Mouse (Mus musculus) liver, embryonic 12.5 days (tissue): ENCODE measurements around the gene Zfp775. TPM values are rescaled to one million over a fixed set of nuclear protein-coding genes. Genes with fewer than 3 reads are reported as not detected.
A peak's percentile ranks its signal among the peaks of the same experiment; 100 is the strongest.

Experiments used
- ATAC-seq: fragments of 200-750 bp; cut with Nextera tagmentation; 2 replicates; pipeline ENCODE4 v1.8.0; 2017; ENCODE audit warnings: moderate number of reproducible peaks, mild to moderate bottlenecking, moderate library complexity
- H3K27ac ChIP-seq: fragments of 300-500 bp; sonication (generic); 2 replicates; pipeline ENCODE4 v1.5.1; 2016; ENCODE audit warnings: mild to moderate bottlenecking
- H3K27me3 ChIP-seq: fragments of 300-500 bp; sonication (generic); replicated peaks from 2 replicates; pipeline ENCODE4 v1.6.1; 2016; ENCODE audit warnings: mild to moderate bottlenecking, moderate library complexity
- H3K36me3 ChIP-seq: fragments of 300-500 bp; sonication (generic); 2 replicates; pipeline ENCODE4 v1.6.1; 2016; ENCODE audit warnings: mild to moderate bottlenecking, moderate library complexity
- H3K4me1 ChIP-seq: fragments of 300-500 bp; sonication (generic); 2 replicates; pipeline ENCODE4 v1.6.1; 2016
- H3K4me2 ChIP-seq: fragments of 300-500 bp; sonication (generic); 2 replicates; pipeline ENCODE4 v1.6.1; 2016; ENCODE audit warnings: mild to moderate bottlenecking, moderate library complexity
- H3K4me3 ChIP-seq: fragments of 300-500 bp; sonication (generic); 2 replicates; pipeline ENCODE4 v1.5.1; 2016; ENCODE audit warnings: mild to moderate bottlenecking, moderate library complexity
- H3K9ac ChIP-seq: fragments of 300-500 bp; sonication (generic); 2 replicates; pipeline ENCODE4 v1.6.1; 2016; ENCODE audit warnings: mild to moderate bottlenecking, moderate library complexity
- H3K9me3 ChIP-seq: fragments of 300-500 bp; sonication (generic); replicated peaks from 2 replicates; pipeline ENCODE4 v1.6.1; 2016; ENCODE audit warnings: mild to moderate bottlenecking, moderate library complexity
- WGBS: fragments of 180-500 bp; shearing (Covaris S2); methylation state at CpG from one replicate; pipeline ENCODE4 v1.1.7; 2016; ENCODE audit not compliant: insufficient replicate concordance; 5-methylcytosine and 5-hydroxymethylcytosine counted together
- polyA plus RNA-seq: library from polyadenylated mRNA; unstranded; fragments of >200 nt; fragmentation: Nextera tagmentation; extraction: Ambion mirVana; gene quantifications from 2 replicates; pipeline ENCODE4 v1.2.1, GENCODE M21; 2016

Gene Zfp775
- polyA plus RNA-seq, 1 experiment from 2014 or later, result 2.2 TPM

- peaks cover 25% of the 10 kb centered on the region for H3K4me1 ChIP-seq
- no peak overlapping the region for H3K4me2 ChIP-seq
- no peak overlapping the region for H3K4me3 ChIP-seq
- H3K27me3 ChIP-seq, result no peaks in the 10 kb centered on the region
- H3K36me3 ChIP-seq, result peaks cover 14% of the 10 kb centered on the region
- WGBS, result 73% methylated on average over 6 of the region's 6 CpGs
- peaks cover 2% of the 10 kb centered on the region; the same call in 1 of the 2 replicates for H3K9me3 ChIP-seq
- no peak overlapping the region for H3K9ac ChIP-seq
- ATAC-seq, result no peak
- H3K27ac ChIP-seq, result no peak overlapping the region
Measured at GRCm38 (mm10) chr6:48591871-48592270, 10.0 kb upstream of the Zfp775 start.

DNA sequence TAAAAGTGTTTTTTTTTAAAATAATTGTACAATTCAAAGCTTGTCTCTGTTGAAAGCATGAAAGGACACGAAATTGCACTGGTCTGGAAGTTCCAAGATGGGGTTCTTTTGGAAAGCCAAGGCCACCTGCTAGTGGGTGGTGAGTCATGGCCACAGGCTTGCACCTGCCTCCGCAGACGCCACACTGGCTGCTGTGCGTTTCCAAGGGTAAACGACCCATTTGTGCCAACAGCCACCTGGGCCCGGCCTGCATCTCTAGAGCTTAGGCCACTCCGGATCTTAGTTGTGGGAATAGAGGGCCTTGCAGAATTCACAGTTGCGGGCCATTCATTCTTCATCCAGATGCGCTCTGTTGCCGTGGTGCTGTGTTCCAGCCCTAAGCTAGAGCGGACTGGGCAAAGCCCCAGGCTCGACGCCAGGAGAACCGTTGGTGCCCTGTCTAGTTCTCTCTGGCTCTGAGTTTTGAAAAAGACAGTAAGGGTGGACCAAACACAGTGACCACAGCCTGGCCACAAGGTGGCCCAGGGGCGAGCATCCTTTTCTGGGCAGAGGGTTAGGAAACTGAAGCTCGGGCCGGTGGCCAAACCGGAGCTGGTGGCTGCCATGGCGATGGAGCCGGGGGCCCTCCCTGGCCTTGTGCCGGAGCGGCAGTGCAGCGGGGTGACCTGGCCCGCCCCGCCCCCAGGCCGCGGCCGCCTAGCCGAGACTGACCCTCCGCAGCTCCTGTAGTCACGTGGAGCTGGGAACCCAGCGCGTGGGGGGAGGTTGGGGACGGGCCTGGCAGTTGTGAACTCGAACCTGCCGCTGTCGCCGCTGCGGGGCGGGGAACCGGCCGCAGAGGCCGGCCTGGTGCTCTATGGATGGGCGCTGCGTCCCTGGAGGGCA is 8.5 kb upstream of the Zfp775 start, which contains the start of the genes Repin1 and Gm44965:
Repin1 (plus strand) TSS at position 726 of the 885 bp plus-strand sequence.
Gm44965 (plus strand) TSS at position 784 of the 885 bp plus-strand sequence.
- ATAC-seq, result peak; percentile 77
- peaks cover 25% of the 10 kb centered on the region for H3K4me1 ChIP-seq

DNA sequence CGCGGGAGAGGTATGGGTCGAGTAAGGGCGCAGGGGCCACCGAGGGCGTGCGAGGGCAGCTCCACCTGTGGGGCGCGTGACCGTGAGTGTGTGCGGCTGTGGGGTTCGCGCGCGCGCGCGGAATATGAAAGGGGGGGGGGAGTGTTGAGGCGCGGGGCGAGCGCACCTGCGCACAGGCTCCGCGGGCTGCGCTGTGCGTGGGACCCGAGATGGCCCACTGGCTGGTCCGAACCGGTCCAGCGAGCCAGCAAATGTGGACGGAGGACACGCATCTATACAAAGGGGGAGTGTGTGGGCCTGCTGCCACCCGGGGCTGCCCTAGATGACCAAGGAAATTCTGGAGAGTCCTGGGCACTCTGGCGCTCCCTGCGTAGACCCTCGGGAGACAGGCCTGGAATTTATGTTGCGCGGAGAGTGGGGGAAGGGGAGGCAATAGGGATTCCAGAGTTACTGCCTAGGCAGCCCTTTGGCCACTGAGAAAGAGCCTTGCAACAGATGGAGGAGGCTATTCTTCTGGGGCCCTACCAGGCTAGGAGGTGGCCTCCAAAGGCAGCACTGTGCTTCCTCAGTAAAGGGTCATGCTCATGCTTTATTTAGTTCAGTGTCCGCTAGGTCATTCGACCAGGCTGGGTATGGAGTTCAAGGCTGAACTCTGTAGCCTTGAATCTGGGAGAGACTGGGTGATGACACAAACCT is 7.7 kb upstream of the Zfp775 start:
- Histone ChIP-seq H3K4me1 (peaks cover 25% of the 10 kb centered on the region), H3K4me3 (peak overlapping the region; percentile 68), H3K4me2 (peak overlapping the region; percentile 85), H3K27me3 (no peaks in the 10 kb centered on the region), H3K36me3 (peaks cover 37% of the 10 kb centered on the region), H3K9ac (peak overlapping the region; percentile 77), H3K27ac (peak overlapping the region; percentile 65), H3K9me3 (peaks cover 7% of the 10 kb centered on the region; the same call in 1 of the 2 replicates)
- WGBS, result 6% methylated on average over 40 of the region's 41 CpGs
- ATAC-seq, result peak; percentile 13

More for the DNA sequence above, 8.5 kb upstream of the Zfp775 start, which contains the start of the genes Repin1 and Gm44965:
- peak within 1 kb of the TSS; percentile 68 for H3K4me3 ChIP-seq
- peak within 1 kb of the TSS; percentile 67 for H3K27ac ChIP-seq
- peaks cover 7% of the 10 kb centered on the region; the same call in 1 of the 2 replicates for H3K9me3 ChIP-seq
- no peaks in the 10 kb centered on the region for H3K27me3 ChIP-seq
- 10% methylated on average over 45 of the region's 45 CpGs for WGBS
- H3K4me2 ChIP-seq, result peak within 1 kb of the TSS; percentile 85
- peak within 1 kb of the TSS; percentile 77 for H3K9ac ChIP-seq
- H3K36me3 ChIP-seq, result peaks cover 29% of the 10 kb centered on the region

GRCm38 (mm10) chr6:48595278-48595677 is 6.6 kb upstream of the Zfp775 start:
- Histone ChIP-seq H3K27me3 (no peaks in the 10 kb centered on the region), H3K4me1 (peaks cover 25% of the 10 kb centered on the region), H3K4me3 (peak overlapping the region; percentile 68; the same call in 1 of the 2 replicates), H3K27ac (no peak overlapping the region), H3K4me2 (peak overlapping the region; percentile 85), H3K36me3 (peaks cover 46% of the 10 kb centered on the region), H3K9ac (no peak overlapping the region), H3K9me3 (peaks cover 7% of the 10 kb centered on the region; the same call in 1 of the 2 replicates)
- no peak for ATAC-seq
- 46% methylated on average over 1 of the region's 1 CpGs for WGBS

- H3K27ac ChIP-seq, result no peak overlapping the region
- H3K4me3 ChIP-seq, result no peak overlapping the region
- 92% methylated on average over 45 of the region's 45 CpGs for WGBS
- H3K4me1 ChIP-seq, result peaks cover 36% of the 10 kb centered on the region
- peaks cover 46% of the 10 kb centered on the region for H3K36me3 ChIP-seq
- H3K9ac ChIP-seq, result no peak overlapping the region
- H3K27me3 ChIP-seq, result no peaks in the 10 kb centered on the region
- peaks cover 7% of the 10 kb centered on the region; the same call in 1 of the 2 replicates for H3K9me3 ChIP-seq
- H3K4me2 ChIP-seq, result no peak overlapping the region
- ATAC-seq, result no peak
Measured at GRCm38 (mm10) chr6:48596545-48597232, 5.2 kb upstream of the Zfp775 start.

GRCm38 (mm10) chr6:48597233-48597625 is 4.6 kb upstream of the Zfp775 start:
- no peaks in the 10 kb centered on the region for H3K27me3 ChIP-seq
- H3K4me3 ChIP-seq, result no peak overlapping the region
- H3K4me2 ChIP-seq, result no peak overlapping the region
- no peak overlapping the region for H3K27ac ChIP-seq
- WGBS, result 92% methylated on average over 27 of the region's 27 CpGs
- peaks cover 38% of the 10 kb centered on the region for H3K4me1 ChIP-seq
- H3K9ac ChIP-seq, result no peak overlapping the region
- peaks cover 46% of the 10 kb centered on the region for H3K36me3 ChIP-seq
- H3K9me3 ChIP-seq, result peaks cover 7% of the 10 kb centered on the region; the same call in 1 of the 2 replicates
- ATAC-seq, result no peak

DNA sequence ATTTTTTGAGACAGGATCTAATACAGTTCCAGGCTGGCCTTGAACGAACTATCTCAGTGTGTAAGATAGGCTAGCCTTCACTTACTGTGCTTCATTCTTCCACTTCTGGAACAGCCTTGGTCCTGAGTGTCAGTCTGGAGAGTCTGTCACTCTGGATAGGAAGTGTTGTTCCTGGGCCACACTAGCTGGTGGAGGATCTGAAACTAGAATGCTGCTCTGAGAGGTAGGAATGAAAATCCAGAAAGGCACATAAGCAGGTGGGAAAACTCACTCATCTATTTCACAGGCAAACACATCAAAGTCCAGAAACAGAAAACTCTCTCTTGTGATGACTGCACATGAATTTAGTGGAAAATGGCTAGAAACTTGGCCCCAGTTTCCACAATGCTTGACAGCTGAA is 1.3 kb upstream of the Zfp775 start:
- Histone ChIP-seq H3K27ac (no peak overlapping the region), H3K4me2 (peak overlapping the region; percentile 96; the same call in 1 of the 2 replicates), H3K27me3 (no peaks in the 10 kb centered on the region), H3K4me1 (peaks cover 22% of the 10 kb centered on the region), H3K36me3 (peaks cover 45% of the 10 kb centered on the region), H3K9ac (no peak overlapping the region), H3K4me3 (0 out of 2 replicates have a peak overlapping the region, but pooled peaks have one; percentile 71), H3K9me3 (peaks cover 7% of the 10 kb centered on the region; the same call in 1 of the 2 replicates)
- ATAC-seq, result no peak
- 69% methylated on average over 1 of the region's 1 CpGs for WGBS

GRCm38 (mm10) chr6:48602080-48602741 is 348 bp downstream of the Zfp775 start:
- peak overlapping the region; percentile 71 for H3K4me3 ChIP-seq
- H3K4me1 ChIP-seq, result peaks cover 22% of the 10 kb centered on the region
- peak overlapping the region; percentile 96 for H3K4me2 ChIP-seq
- ATAC-seq, result peak; percentile 73
- peak overlapping the region; percentile 69 for H3K27ac ChIP-seq
- H3K9ac ChIP-seq, result peak overlapping the region; percentile 75
- H3K9me3 ChIP-seq, result 0 out of 2 replicates have a peak, but pooled peaks cover 2% of the 10 kb centered on the region
- H3K27me3 ChIP-seq, result no peaks in the 10 kb centered on the region
- peaks cover 29% of the 10 kb centered on the region for H3K36me3 ChIP-seq
- WGBS, result 2% methylated on average over 28 of the region's 28 CpGs

- Histone ChIP-seq H3K4me1 (peaks cover 7% of the 10 kb centered on the region; the same call in 1 of the 2 replicates), H3K36me3 (no peaks in the 10 kb centered on the region), H3K27ac (no peak overlapping the region), H3K4me2 (no peak overlapping the region), H3K27me3 (no peaks in the 10 kb centered on the region), H3K9ac (no peak overlapping the region), H3K4me3 (no peak overlapping the region), H3K9me3 (no peaks in the 10 kb centered on the region)
- 67% methylated on average over 2 of the region's 2 CpGs for WGBS
- ATAC-seq, result no peak
Measured at GRCm38 (mm10) chr6:48608124-48608523, 6.3 kb downstream of the Zfp775 start.

DNA sequence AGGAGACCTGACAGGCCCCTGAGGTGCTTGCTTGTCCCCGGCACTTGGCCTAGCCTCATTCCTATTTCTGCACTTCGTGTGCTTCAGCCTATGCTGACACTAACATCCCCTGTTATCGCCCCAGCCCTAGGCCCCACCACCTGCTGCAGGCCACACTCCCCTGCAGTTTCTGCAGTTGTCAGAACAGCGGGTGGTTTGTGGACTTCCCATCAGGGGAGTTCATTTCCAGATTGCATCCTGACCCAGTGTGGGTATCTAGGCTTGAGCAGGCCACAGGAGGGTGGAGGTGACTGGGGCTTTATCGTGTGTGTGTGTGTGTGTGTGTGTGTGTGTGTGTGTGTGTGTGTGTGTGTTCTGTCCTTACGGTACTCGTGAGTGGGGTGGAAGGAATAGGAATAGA is 7.6 kb downstream of the Zfp775 start:
- Histone ChIP-seq H3K9ac (no peak overlapping the region), H3K27me3 (no peaks in the 10 kb centered on the region), H3K4me1 (peaks cover 7% of the 10 kb centered on the region; the same call in 1 of the 2 replicates), H3K27ac (no peak overlapping the region), H3K4me3 (no peak overlapping the region), H3K36me3 (peaks cover 6% of the 10 kb centered on the region; the same call in 1 of the 2 replicates), H3K4me2 (no peak overlapping the region), H3K9me3 (no peaks in the 10 kb centered on the region)
- ATAC-seq, result peak; percentile 57
- 35% methylated on average over 5 of the region's 7 CpGs for WGBS

GRCm38 (mm10) chr6:48610657-48611056 is 8.8 kb downstream of the Zfp775 start:
- Histone ChIP-seq H3K36me3 (peaks cover 6% of the 10 kb centered on the region; the same call in 1 of the 2 replicates), H3K4me2 (no peak overlapping the region), H3K27me3 (no peaks in the 10 kb centered on the region), H3K4me3 (no peak overlapping the region), H3K4me1 (peaks cover 7% of the 10 kb centered on the region; the same call in 1 of the 2 replicates), H3K9ac (no peak overlapping the region), H3K27ac (no peak overlapping the region), H3K9me3 (no peaks in the 10 kb centered on the region)
- WGBS, result 64% methylated on average over 3 of the region's 3 CpGs
- no peak for ATAC-seq
